Mouse (Mus musculus): ENCODE data around the gene Atp8b4.

GRCm38 (mm10) chr2:126316346-126316745 is 184.1 kb downstream of the Atp8b4 start:
- TF ChIP-seq POLR2A (IDR thresholded peaks at IDR 0.05; ENCODE audit: low read depth, low read length) (no peak), CTCF (conservative IDR thresholded peaks at IDR 0.05; ENCODE audit: insufficient read depth, insufficient read length, low read depth, low read length) (no peak)

Measured in kidney, adult 2 months (tissue).